Mouse (Mus musculus) midbrain, embryonic 10.5 days (tissue): Measurements from ENCODE around the gene Kat8. TPM values are rescaled to one million over a fixed set of nuclear protein-coding genes. Genes with fewer than 3 reads are reported as not detected.
A peak's percentile ranks its signal among the peaks of the same experiment; 100 is the strongest.

ENCODE experiments used
- DNase-seq: peaks from one replicate; pipeline ENCODE4 v3.0.0-alpha.2; 2017; ENCODE audit warnings: low spot score
- H3K27ac ChIP-seq: fragments of 300-500 bp; sonication (generic); replicated peaks from 2 replicates; pipeline ENCODE4 v1.5.1; 2016; ENCODE audit warnings: mild to moderate bottlenecking
- H3K27me3 ChIP-seq: fragments of 300-500 bp; sonication (generic); 2 replicates; pipeline ENCODE4 v1.6.1; 2016; ENCODE audit warnings: low read depth, mild to moderate bottlenecking; ENCODE audit not compliant: poor library complexity, severe bottlenecking
- H3K36me3 ChIP-seq: fragments of 300-500 bp; sonication (generic); 2 replicates; pipeline ENCODE4 v1.6.1; 2016; ENCODE audit warnings: mild to moderate bottlenecking, moderate library complexity
- H3K4me1 ChIP-seq: fragments of 300-500 bp; sonication (generic); 2 replicates; pipeline ENCODE4 v1.6.1; 2016
- H3K4me3 ChIP-seq: fragments of 300-500 bp; sonication (generic); 2 replicates; pipeline ENCODE4 v1.5.1; 2016; ENCODE audit warnings: mild to moderate bottlenecking, moderate library complexity
- H3K9me3 ChIP-seq: fragments of 300-500 bp; sonication (generic); replicated peaks from 2 replicates; pipeline ENCODE4 v1.6.1; 2016; ENCODE audit warnings: mild to moderate bottlenecking
- WGBS: fragments of 180-500 bp; shearing (Covaris S2); methylation state at CpG from one replicate; pipeline ENCODE4 v1.1.7; 2016; 5-methylcytosine and 5-hydroxymethylcytosine counted together
- polyA plus RNA-seq: library from polyadenylated mRNA; unstranded; fragments of >200 nt; fragmentation: Nextera tagmentation; extraction: Ambion mirVana; gene quantifications from 2 replicates; pipeline ENCODE4 v1.2.1, GENCODE M21; 2016

Gene Kat8
- 51.1 and 52.4 TPM in 2 replicates for polyA plus RNA-seq

GRCm38 (mm10) chr7:127912190-127912871, at the start of gene Kat8:
TSS of gene Kat8 (plus strand) at chr7:127912516.
- Histone ChIP-seq H3K36me3 (peaks cover 56% of the 10 kb centered on the region), H3K4me1 (peaks cover 14% of the 10 kb centered on the region), H3K27ac (peak within 1 kb of the TSS; percentile 89), H3K27me3 (no peaks in the 10 kb centered on the region), H3K4me3 (peak within 1 kb of the TSS; percentile 83), H3K9me3 (no peaks in the 10 kb centered on the region)
- peak; percentile 92 for DNase-seq
- 1% methylated on average over 40 of the region's 40 CpGs for WGBS

DNA sequence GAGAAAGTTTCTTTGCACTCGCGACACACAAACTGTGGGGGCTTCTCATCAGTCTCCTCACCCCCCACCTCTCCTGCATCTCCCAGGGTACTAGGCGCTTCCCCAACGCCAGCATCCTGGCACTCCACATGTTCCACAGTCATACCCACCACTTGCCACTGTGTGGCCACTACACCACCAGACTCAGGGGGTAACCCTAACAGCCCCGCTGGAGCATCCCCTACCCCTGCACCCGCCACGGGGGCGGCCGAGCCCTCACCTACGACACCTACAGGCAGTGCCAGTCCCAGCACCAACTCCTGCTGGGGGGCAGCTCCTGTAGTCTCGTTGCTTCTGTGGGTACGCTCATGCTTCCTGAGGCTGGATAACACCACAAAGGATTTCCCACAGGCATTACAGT, 45.9 kb upstream of the Kat8 start:
- H3K27ac ChIP-seq = no peak overlapping the region
- H3K4me1 ChIP-seq = 0 out of 2 replicates have a peak, but pooled peaks cover 3% of the 10 kb centered on the region
- H3K9me3 ChIP-seq = no peaks in the 10 kb centered on the region
- no peaks in the 10 kb centered on the region for H3K27me3 ChIP-seq
- no peak overlapping the region for H3K4me3 ChIP-seq
- 95% methylated on average over 12 of the region's 12 CpGs for WGBS
- no peak for DNase-seq
- H3K36me3 ChIP-seq = peaks cover 73% of the 10 kb centered on the region

GRCm38 (mm10) chr7:127867641-127868040, 44.7 kb upstream of the Kat8 start:
- no peaks in the 10 kb centered on the region for H3K9me3 ChIP-seq
- H3K4me1 ChIP-seq = 0 out of 2 replicates have a peak, but pooled peaks cover 3% of the 10 kb centered on the region
- H3K4me3 ChIP-seq = no peak overlapping the region
- WGBS = 97% methylated on average over 18 of the region's 18 CpGs
- no peaks in the 10 kb centered on the region for H3K27me3 ChIP-seq
- DNase-seq = no peak
- H3K27ac ChIP-seq = no peak overlapping the region
- H3K36me3 ChIP-seq = peaks cover 80% of the 10 kb centered on the region

- no peaks in the 10 kb centered on the region for H3K9me3 ChIP-seq
- WGBS = 78% methylated on average over 3 of the region's 3 CpGs
- no peak for DNase-seq
- no peaks in the 10 kb centered on the region for H3K27me3 ChIP-seq
- no peak overlapping the region for H3K4me3 ChIP-seq
- H3K4me1 ChIP-seq = peaks cover 14% of the 10 kb centered on the region
- peaks cover 92% of the 10 kb centered on the region for H3K36me3 ChIP-seq
- H3K27ac ChIP-seq = no peak overlapping the region
These were observed 43.0 kb upstream of the Kat8 start for GRCm38 (mm10) chr7:127869149-127869810.

DNA sequence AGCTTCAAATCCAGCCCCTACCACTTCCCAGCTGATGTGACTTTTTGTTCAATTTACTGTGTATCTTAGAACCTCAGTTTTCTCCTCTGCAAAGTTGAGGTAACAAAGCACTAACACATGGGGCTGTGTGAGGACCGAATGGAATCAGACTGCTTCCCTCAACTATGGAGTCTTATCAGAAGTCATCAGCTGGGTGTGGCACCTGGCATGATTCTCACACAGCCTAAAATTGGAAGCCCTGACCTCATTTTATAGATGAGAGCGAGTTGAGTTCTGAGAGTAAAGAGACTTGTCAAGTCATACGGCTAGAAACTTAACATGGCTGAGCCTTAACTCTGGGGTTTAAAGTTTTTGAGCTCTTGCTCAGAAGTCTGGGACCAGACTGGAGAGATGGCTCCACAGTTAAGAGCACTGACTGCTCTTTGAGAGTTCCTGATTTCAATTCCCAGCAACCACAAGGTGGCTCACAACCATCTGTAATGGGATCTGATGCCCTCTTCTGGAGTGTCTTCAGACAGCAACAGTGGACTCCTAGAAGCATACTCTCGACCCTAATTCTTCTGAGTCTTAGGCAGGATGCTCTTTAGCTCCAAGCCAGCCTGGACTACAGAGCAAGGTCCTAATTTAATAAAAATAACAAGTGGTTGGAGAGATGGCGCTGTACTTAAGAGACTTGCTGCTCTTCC, 42.0 kb upstream of the Kat8 start:
- Histone ChIP-seq H3K27me3 (no peaks in the 10 kb centered on the region), H3K27ac (no peak overlapping the region), H3K36me3 (peaks cover 82% of the 10 kb centered on the region), H3K4me3 (no peak overlapping the region), H3K9me3 (no peaks in the 10 kb centered on the region), H3K4me1 (peaks cover 19% of the 10 kb centered on the region)
- WGBS = 80% methylated on average over 5 of the region's 5 CpGs
- DNase-seq = no peak

- no peaks in the 10 kb centered on the region for H3K9me3 ChIP-seq
- peaks cover 27% of the 10 kb centered on the region for H3K4me1 ChIP-seq
- H3K36me3 ChIP-seq = peaks cover 63% of the 10 kb centered on the region
- H3K27ac ChIP-seq = peak overlapping the region; percentile 97
- DNase-seq = no peak
- H3K27me3 ChIP-seq = no peaks in the 10 kb centered on the region
- H3K4me3 ChIP-seq = peak overlapping the region; percentile 96
- WGBS = 5% methylated on average over 20 of the region's 20 CpGs
These were observed 37.3 kb upstream of the Kat8 start for GRCm38 (mm10) chr7:127874812-127875626.

- peak overlapping the region; percentile 96 for H3K4me3 ChIP-seq
- no peaks in the 10 kb centered on the region for H3K9me3 ChIP-seq
- peak overlapping the region; percentile 97 for H3K27ac ChIP-seq
- WGBS = under 1% methylated on average over 39 of the region's 43 CpGs
- DNase-seq = peak; percentile 100
- H3K36me3 ChIP-seq = peaks cover 63% of the 10 kb centered on the region
- H3K27me3 ChIP-seq = no peaks in the 10 kb centered on the region
- peaks cover 27% of the 10 kb centered on the region for H3K4me1 ChIP-seq
These were observed 36.7 kb upstream of the Kat8 start for GRCm38 (mm10) chr7:127875627-127876001.

- Histone ChIP-seq H3K36me3 (peaks cover 63% of the 10 kb centered on the region), H3K9me3 (no peaks in the 10 kb centered on the region), H3K27ac (peak within 1 kb of the TSS; percentile 97), H3K4me3 (peak within 1 kb of the TSS; percentile 96), H3K4me1 (peaks cover 27% of the 10 kb centered on the region), H3K27me3 (no peaks in the 10 kb centered on the region)
- WGBS = 0% methylated on average over 41 of the region's 41 CpGs
- DNase-seq = peak; percentile 93
These were observed 36.3 kb upstream of the Kat8 start, which contains the start of gene Zfp646 for GRCm38 (mm10) chr7:127876041-127876466. TSS of gene Zfp646 (plus strand) at chr7:127876221.

DNA sequence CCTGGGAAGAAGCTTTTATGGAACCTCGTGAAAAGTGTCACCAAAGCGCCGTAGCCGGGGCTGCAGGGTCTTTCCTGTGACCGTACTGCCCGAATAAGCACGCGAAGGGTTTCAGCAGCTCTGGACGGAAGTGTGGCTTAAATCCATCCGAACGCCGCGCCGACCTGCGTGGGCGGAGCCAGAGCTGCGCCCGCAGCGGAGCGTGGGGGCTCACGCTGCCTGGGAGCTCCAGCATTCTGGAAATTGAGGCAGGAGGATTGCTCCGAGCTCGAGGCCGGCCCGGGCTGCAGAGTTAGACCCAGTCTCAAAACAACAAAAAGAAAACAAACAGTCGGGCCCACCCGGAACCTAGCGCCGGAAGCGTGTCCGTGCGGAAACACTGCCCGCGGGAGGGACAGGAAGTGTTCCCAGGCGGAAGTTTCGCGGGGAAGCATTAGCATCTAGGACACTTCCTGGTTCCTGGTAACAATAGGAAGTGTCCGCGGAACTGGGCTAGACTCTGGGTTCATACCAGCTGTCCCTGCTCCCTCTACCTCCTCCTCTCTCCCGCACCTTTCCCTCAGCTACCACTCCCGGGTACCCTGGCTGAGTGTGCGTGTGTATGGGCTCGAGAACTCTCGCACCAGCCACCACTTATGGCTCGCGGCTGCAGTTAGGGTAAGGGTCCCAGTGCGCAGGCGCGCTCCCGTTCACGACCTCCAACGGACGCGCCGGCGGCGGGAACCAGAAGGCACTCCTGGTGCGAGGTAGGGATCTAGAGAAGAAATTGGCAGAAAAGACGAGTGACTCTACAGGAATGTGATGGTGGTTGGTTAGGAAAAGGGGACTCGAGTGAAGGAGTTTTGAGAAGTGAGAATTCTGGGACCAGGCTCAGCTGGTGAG, 35.6 kb upstream of the Kat8 start, which contains the start of gene Zfp668:
Zfp668 (minus strand) TSS at position 362 of the 882 bp plus-strand sequence.
- Histone ChIP-seq H3K36me3 (peaks cover 63% of the 10 kb centered on the region), H3K27me3 (no peaks in the 10 kb centered on the region), H3K4me3 (peak within 1 kb of the TSS; percentile 96), H3K4me1 (peaks cover 27% of the 10 kb centered on the region), H3K9me3 (no peaks in the 10 kb centered on the region), H3K27ac (peak within 1 kb of the TSS; percentile 97)
- WGBS = under 1% methylated on average over 60 of the region's 60 CpGs
- peak; percentile 93 for DNase-seq

- H3K4me1 ChIP-seq = peaks cover 31% of the 10 kb centered on the region
- no peak overlapping the region for H3K27ac ChIP-seq
- H3K4me3 ChIP-seq = no peak overlapping the region
- peaks cover 67% of the 10 kb centered on the region for H3K36me3 ChIP-seq
- no peaks in the 10 kb centered on the region for H3K27me3 ChIP-seq
- H3K9me3 ChIP-seq = no peaks in the 10 kb centered on the region
- no peak for DNase-seq
- WGBS = 95% methylated on average over 9 of the region's 9 CpGs
These were observed 33.0 kb upstream of the Kat8 start for GRCm38 (mm10) chr7:127879301-127879700.

GRCm38 (mm10) chr7:127880431-127880830, 31.9 kb upstream of the Kat8 start:
- Histone ChIP-seq H3K27me3 (no peaks in the 10 kb centered on the region), H3K36me3 (peaks cover 78% of the 10 kb centered on the region), H3K9me3 (no peaks in the 10 kb centered on the region), H3K4me1 (peaks cover 27% of the 10 kb centered on the region), H3K4me3 (no peak overlapping the region), H3K27ac (no peak overlapping the region)
- WGBS = 89% methylated on average over 12 of the region's 12 CpGs
- DNase-seq = no peak
